In genomic region chr8:126986495-126986894, GRCm38 (mm10) we compare ENCODE assay signal across 8 mouse cellular contexts. TPM values are rescaled to one million over a fixed set of nuclear protein-coding genes. Genes with fewer than 3 reads are reported as not detected.
DNase-seq lines count a peak whose midpoint lies in the region; ATAC-seq and TF ChIP-seq lines count a peak whose summit lies in the region.

No protein-coding gene starts in this region.

- TF ChIP-seq RAD21 in MEL (IDR thresholded peaks at IDR 0.05; ENCODE audit: low read depth, low read length): peak; percentile 93

- H3K4me3 ChIP-seq in MEL (ENCODE audit: control insufficient read depth in 1 of 2, insufficient read depth in 1 of 2, low read depth in 2 of 2, low read length in 2 of 2): no peak overlapping the region
- no peak overlapping the region for H3K4me3 ChIP-seq in hindbrain, embryonic 13.5 days

- no peak for TF ChIP-seq POLR2A in MEL (IDR thresholded peaks at IDR 0.05; ENCODE audit: control insufficient read depth in 1 of 2, insufficient read depth in 1 of 2, low read depth in 1 of 2, low read length in 2 of 2, poor library complexity in 1 of 2)

- 0 out of 4 replicates have a peak, but pooled peaks cover 0 to 2% of the 10 kb centered on the region in 2 experiments for H3K27me3 ChIP-seq in MEL (ENCODE audit: control insufficient read depth in 1 of 2, insufficient read depth in 2 of 2, low read length in 2 of 2)
- peaks cover 3% of the 10 kb centered on the region; the same call in 1 of the 2 replicates for H3K27me3 ChIP-seq in hindbrain, embryonic 13.5 days

- H3K27ac ChIP-seq in MEL (ENCODE audit: control insufficient read depth, low read depth, low read length): no peak overlapping the region
- H3K27ac ChIP-seq in hindbrain, embryonic 13.5 days: no peak overlapping the region

- TF ChIP-seq EP300 in MEL (IDR thresholded peaks at IDR 0.05; ENCODE audit: low read depth in 1 of 2, low read length in 2 of 2): peak in 1 of 2 experiments; percentile 65; a peak in 2 of 4 replicates

- TF ChIP-seq CTCF in MEL (IDR thresholded peaks at IDR 0.05 in 2 of 3, conservative IDR thresholded peaks at IDR 0.05 in 1 of 3; ENCODE audit: control insufficient read depth in 1 of 3, insufficient read depth in 1 of 3, low read depth in 2 of 3, low read length in 3 of 3, poor library complexity in 1 of 3, severe bottlenecking in 1 of 3): peak; percentile 88 to 100 (median 91)

- no peaks in the 10 kb centered on the region for H3K4me1 ChIP-seq in MEL (ENCODE audit: control insufficient read depth in 1 of 2, insufficient read depth in 2 of 2, low read length in 2 of 2)
- H3K4me1 ChIP-seq in hindbrain, embryonic 13.5 days (replicated peaks): 0 out of 2 replicates have a peak, but pooled peaks cover 4% of the 10 kb centered on the region

- no peaks in the 10 kb centered on the region for H3K79me2 ChIP-seq in MEL (ENCODE audit: control insufficient read depth, insufficient read depth, low read length, poor library complexity)

- no peaks in the 10 kb centered on the region for H3K36me3 ChIP-seq in MEL (ENCODE audit: control insufficient read depth in 1 of 2, insufficient read depth in 2 of 2, low read length in 2 of 2)
- no peaks in the 10 kb centered on the region for H3K36me3 ChIP-seq in hindbrain, embryonic 13.5 days

- no peak overlapping the region for H3K9ac ChIP-seq in MEL (ENCODE audit: control insufficient read depth, low read depth, low read length, poor library complexity, severe bottlenecking)
- no peak overlapping the region for H3K9ac ChIP-seq in hindbrain, embryonic 13.5 days

- WGBS in hindbrain, embryonic 13.5 days: 5% methylated on average over 12 of the region's 12 CpGs

- no peak for ATAC-seq in hindbrain, embryonic 13.5 days (ENCODE audit: low FRiP score)

- no peaks in the 10 kb centered on the region for H3K9me3 ChIP-seq in MEL (replicated peaks; ENCODE audit: insufficient read depth, low read length)
- H3K9me3 ChIP-seq in hindbrain, embryonic 13.5 days: peaks cover 3% of the 10 kb centered on the region; the same call in 1 of the 2 replicates

- H3K4me2 ChIP-seq in hindbrain, embryonic 13.5 days: 0 out of 2 replicates have a peak overlapping the region, but pooled peaks have one; percentile 13

- DNase-seq in MEL (ENCODE audit: low read depth, low spot score): peak; percentile 81
- peak; percentile 80 to 91 for DNase-seq in cerebellum, adult 18-20 months
- peak; percentile 91 for DNase-seq in forelimb bud, embryonic 11.5 days (ENCODE audit: low read depth, low spot score)
- DNase-seq in layer of hippocampus, postnatal 10 days (ENCODE audit: low spot score in 2 of 2): peak; percentile 84 to 87
- DNase-seq in lung, postnatal 10 days: peak; percentile 87
- peak; percentile 94 for DNase-seq in retina, embryonic 14.5 days (ENCODE audit: low spot score)
- DNase-seq in thymus, postnatal 36 days: peak; percentile 71 to 73

TF ChIP-seq in MEL, 35 proteins besides CTCF, POLR2A, EP300 and RAD21:
- TF ChIP-seq SMC3 (IDR thresholded peaks at IDR 0.05; ENCODE audit: low read depth, low read length) (peak; percentile 91), ZKSCAN1 (IDR thresholded peaks at IDR 0.05; ENCODE audit: low read depth, low read length) (no peak), CHD2 (IDR thresholded peaks at IDR 0.05; ENCODE audit: low read length) (no peak), MYC (IDR thresholded peaks at IDR 0.05; ENCODE audit: low read depth, low read length) (0 out of 2 replicates have a peak, but pooled peaks have one; percentile 52), TCF12 (IDR thresholded peaks at IDR 0.05; ENCODE audit: low read depth, low read length) (peak; percentile 53), GATA1 (IDR thresholded peaks at IDR 0.05; ENCODE audit: low read depth, low read length) (peak; percentile 63), MYB (IDR thresholded peaks at IDR 0.05; ENCODE audit: low read depth, low read length) (no peak), ZMIZ1 (IDR thresholded peaks at IDR 0.05; ENCODE audit: low read depth, low read length) (no peak), TAL1 (IDR thresholded peaks at IDR 0.05; ENCODE audit: low read length) (peak; percentile 30; the same call in 1 of the 2 replicates), HCFC1 (IDR thresholded peaks at IDR 0.05; ENCODE audit: low read depth, low read length) (0 out of 2 replicates have a peak, but pooled peaks have one; percentile 14), POLR2AphosphoS2 (IDR thresholded peaks at IDR 0.05; ENCODE audit: low read length) (no peak), GABPA (IDR thresholded peaks at IDR 0.05; ENCODE audit: low read depth, low read length) (no peak), ZC3H11A (IDR thresholded peaks at IDR 0.05; ENCODE audit: low read depth, low read length) (peak; percentile 77), RCOR1 (IDR thresholded peaks at IDR 0.05; ENCODE audit: low read depth, low read length) (no peak)

RNA-seq across cellular contexts. Expression of gene Rbm34, which starts 15.6 kb away (rescaled TPM):
- total RNA-seq in MEL (2012; rRNA removed): 24.4 and 25.9 TPM in 2 replicates
- 10 to 100 TPM in 1 of 2 experiments, not detected in 1; 25.9 TPM for polyA plus RNA-seq in MEL (2012; ENCODE audit: insufficient read depth in 1 of 2, insufficient read length in 2 of 2, low read depth in 1 of 2, low replicate concordance in 2 of 2, missing spikeins in 1 of 2)
- polyA plus RNA-seq in hindbrain, embryonic 13.5 days (2015; fragmentation: Nextera tagmentation; extraction: Ambion mirVana): 24.8 and 24.9 TPM in 2 replicates
- 10 to 100 TPM; 17.4 to 19.5 TPM for total RNA-seq in layer of hippocampus, postnatal 10 days (2021)

RNA-seq across cellular contexts. Expression of gene Tomm20, which starts 40.9 kb away (rescaled TPM):
- 618 and 676 TPM in 2 replicates for total RNA-seq in MEL (2012; rRNA removed)
- 100 to 1,000 TPM in 1 of 2 experiments, not detected in 1; 886 TPM for polyA plus RNA-seq in MEL (2012; ENCODE audit: insufficient read depth in 1 of 2, insufficient read length in 2 of 2, low read depth in 1 of 2, low replicate concordance in 2 of 2, missing spikeins in 1 of 2)
- 209 and 210 TPM in 2 replicates for polyA plus RNA-seq in hindbrain, embryonic 13.5 days (2015; fragmentation: Nextera tagmentation; extraction: Ambion mirVana)
- total RNA-seq in layer of hippocampus, postnatal 10 days (2021): 100 to 1,000 TPM; 186 to 197 TPM
